Mouse (Mus musculus) kidney, embryonic 15.5 days (tissue): ENCODE data around the gene Gas2. TPM values are rescaled to one million over a fixed set of nuclear protein-coding genes. Genes with fewer than 3 reads are reported as not detected.

Source experiments
- ATAC-seq: fragments of 200-750 bp; cut with Nextera tagmentation; replicated peaks from 2 replicates; pipeline ENCODE4 v1.8.0; 2017; ENCODE audit warnings: moderate TSS enrichment; ENCODE audit not compliant: low FRiP score
- H3K27ac ChIP-seq: fragments of 300-500 bp; sonication (generic); 2 replicates; pipeline ENCODE4 v1.5.1; 2015; ENCODE audit warnings: mild to moderate bottlenecking, inconsistent platforms
- H3K27me3 ChIP-seq: fragments of 300-500 bp; sonication (generic); 2 replicates; pipeline ENCODE4 v1.6.1; 2015; ENCODE audit warnings: inconsistent platforms
- H3K36me3 ChIP-seq: fragments of 300-500 bp; sonication (generic); 2 replicates; pipeline ENCODE4 v1.6.1; 2015; ENCODE audit warnings: inconsistent platforms
- H3K4me1 ChIP-seq: fragments of 300-500 bp; sonication (generic); 2 replicates; pipeline ENCODE4 v1.6.1; 2015; ENCODE audit warnings: inconsistent platforms
- H3K4me2 ChIP-seq: fragments of 300-500 bp; sonication (generic); 2 replicates; pipeline ENCODE4 v1.6.1; 2015; ENCODE audit warnings: moderate library complexity, mild to moderate bottlenecking, inconsistent platforms
- H3K4me3 ChIP-seq: fragments of 300-500 bp; sonication (generic); replicated peaks from 2 replicates; pipeline ENCODE4 v1.5.1; 2015; ENCODE audit warnings: mild to moderate bottlenecking, inconsistent platforms
- H3K9ac ChIP-seq: fragments of 300-500 bp; sonication (generic); 2 replicates; pipeline ENCODE4 v1.6.1; 2015; ENCODE audit warnings: mild to moderate bottlenecking, inconsistent platforms
- H3K9me3 ChIP-seq: fragments of 300-500 bp; sonication (generic); replicated peaks from 2 replicates; pipeline ENCODE4 v1.6.1; 2016; ENCODE audit warnings: inconsistent platforms
- WGBS: fragments of 180-500 bp; shearing (Covaris S2); methylation state at CpG from one replicate; pipeline ENCODE4 v1.1.7; 2015; ENCODE audit warnings: mixed read lengths; 5-methylcytosine and 5-hydroxymethylcytosine counted together
- polyA plus RNA-seq: library from polyadenylated mRNA; unstranded; fragments of >200 nt; fragmentation: Nextera tagmentation; extraction: Ambion mirVana; gene quantifications from 2 replicates; pipeline ENCODE4 v1.2.1, GENCODE M21; 2015

Gene Gas2
- polyA plus RNA-seq = 93.5 and 93.9 TPM in 2 replicates

- Histone ChIP-seq H3K27me3 (no peaks in the 10 kb centered on the region), H3K4me3 (peak within 1 kb of the TSS; percentile 81), H3K4me1 (peaks cover 27% of the 10 kb centered on the region), H3K9ac (peak within 1 kb of the TSS; percentile 84), H3K36me3 (peaks cover 22% of the 10 kb centered on the region), H3K4me2 (peak within 1 kb of the TSS; percentile 60), H3K9me3 (no peaks in the 10 kb centered on the region), H3K27ac (peak within 1 kb of the TSS; percentile 99)
- ATAC-seq = peak; percentile 88
- WGBS = 6% methylated on average over 104 of the region's 105 CpGs
Observed at GRCm38 (mm10) chr7:51861250-51862096, at the start of gene Gas2. Gene Gas2, plus strand, starts transcription at chr7:51862015.

DNA sequence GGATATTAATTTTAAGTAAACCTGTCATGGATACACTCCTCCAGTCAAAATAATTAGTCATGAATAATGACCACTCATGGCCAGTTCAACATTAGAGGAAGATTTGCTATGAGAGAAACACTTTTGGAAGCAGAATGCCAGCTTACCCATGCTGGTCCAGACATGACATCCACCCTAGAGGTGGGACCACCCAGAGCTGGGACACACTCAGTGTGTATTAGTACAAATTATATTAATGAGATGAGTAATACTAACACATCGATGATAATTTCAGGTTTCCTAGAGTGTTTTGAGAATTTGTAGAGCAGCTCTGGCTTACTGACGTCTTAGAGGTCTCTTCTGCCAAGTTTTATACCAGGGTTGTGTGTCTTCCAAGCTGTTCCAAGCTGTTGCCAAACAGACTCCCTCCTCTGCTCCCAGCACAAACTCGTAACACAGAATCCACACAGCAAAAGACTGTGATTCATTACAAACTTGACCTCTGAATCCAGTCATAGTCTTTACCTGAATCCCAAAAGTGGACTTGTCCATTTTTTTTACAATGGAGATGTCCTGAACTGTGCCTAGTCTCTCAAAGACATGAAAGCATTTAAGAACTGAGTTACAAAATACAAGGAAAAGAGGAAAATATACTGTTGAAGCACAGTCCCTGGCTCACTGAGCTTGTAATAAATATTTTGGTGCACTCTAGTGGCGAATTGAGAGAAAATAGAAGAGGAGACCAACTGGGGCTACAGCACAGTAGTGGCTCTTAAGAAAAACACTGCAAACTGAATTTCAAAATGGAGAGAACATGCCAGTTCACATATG, 46.1 kb upstream of the Gas2 start:
- H3K9ac ChIP-seq = no peak overlapping the region
- H3K36me3 ChIP-seq = no peaks in the 10 kb centered on the region
- H3K27me3 ChIP-seq = peaks cover 2% of the 10 kb centered on the region; the same call in 1 of the 2 replicates
- no peak overlapping the region for H3K27ac ChIP-seq
- H3K4me2 ChIP-seq = no peak overlapping the region
- H3K9me3 ChIP-seq = no peaks in the 10 kb centered on the region
- no peaks in the 10 kb centered on the region for H3K4me1 ChIP-seq
- no peak overlapping the region for H3K4me3 ChIP-seq
- WGBS = 48% methylated on average over 4 of the region's 4 CpGs
- ATAC-seq = no peak

DNA sequence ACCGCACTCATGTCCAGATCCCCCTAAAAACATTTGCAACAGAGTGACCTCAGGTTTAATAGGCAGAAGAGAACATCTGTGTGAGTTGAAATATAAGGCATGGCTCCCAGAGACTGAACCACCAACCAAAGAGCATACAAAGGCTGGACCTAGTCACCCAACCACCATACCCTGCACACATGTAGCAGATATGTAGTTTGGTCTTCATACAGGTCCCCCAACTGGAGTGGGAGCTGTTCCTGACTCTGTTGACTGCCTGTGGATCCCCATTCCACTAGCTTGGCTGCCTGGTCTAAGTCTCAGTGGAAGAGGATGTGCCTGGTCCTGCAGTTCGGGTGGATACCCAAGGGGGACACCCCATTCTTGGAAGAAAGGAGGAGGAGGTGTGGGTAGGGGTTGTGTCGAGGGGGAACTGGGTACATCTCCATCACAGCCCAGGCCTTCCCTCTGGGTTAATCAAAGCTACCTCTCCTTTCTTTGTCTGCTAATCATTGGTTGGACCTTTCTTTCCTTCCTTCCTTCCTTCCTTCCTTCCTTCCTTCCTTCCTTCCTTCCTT, 45.5 kb upstream of the Gas2 start:
- no peaks in the 10 kb centered on the region for H3K4me1 ChIP-seq
- peaks cover 2% of the 10 kb centered on the region; the same call in 1 of the 2 replicates for H3K27me3 ChIP-seq
- no peak overlapping the region for H3K4me3 ChIP-seq
- no peaks in the 10 kb centered on the region for H3K36me3 ChIP-seq
- no peak overlapping the region for H3K4me2 ChIP-seq
- H3K9ac ChIP-seq = no peak overlapping the region
- H3K27ac ChIP-seq = no peak overlapping the region
- no peak for ATAC-seq
- WGBS = 65% methylated on average over 3 of the region's 3 CpGs
- H3K9me3 ChIP-seq = no peaks in the 10 kb centered on the region

DNA sequence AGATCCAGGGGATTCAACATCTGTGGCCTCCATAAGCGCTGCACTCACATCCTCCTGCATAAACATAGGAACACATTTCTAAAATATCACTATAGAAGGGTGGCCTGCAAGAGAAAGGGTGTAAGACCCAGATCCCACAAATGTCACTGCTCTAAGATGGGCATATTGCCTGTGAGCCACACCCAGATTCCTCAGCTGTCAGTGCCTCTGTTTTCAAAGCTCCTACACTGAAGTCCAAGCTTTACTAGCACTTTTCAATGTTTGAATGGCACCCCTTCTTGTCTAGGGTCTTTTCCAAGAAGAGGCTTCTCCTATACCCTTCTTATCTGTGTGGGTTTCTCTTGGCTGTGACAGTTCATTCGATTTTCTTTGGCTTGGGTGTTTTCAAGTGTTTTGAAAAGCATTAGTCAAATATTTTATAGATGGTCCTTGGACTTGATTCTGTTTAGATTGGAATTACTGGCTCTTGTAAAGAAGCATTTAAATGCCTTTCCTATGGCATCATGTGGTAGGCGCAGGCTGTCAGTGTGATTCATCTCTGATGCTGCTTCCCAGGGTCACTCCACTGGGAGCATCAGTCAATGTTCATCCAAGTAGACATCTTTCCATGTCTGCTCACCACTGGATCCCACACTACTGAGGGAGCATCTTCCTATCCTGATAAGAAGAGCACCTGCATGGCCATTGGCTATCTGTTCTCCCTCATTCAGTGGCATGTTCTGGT, 43.4 kb upstream of the Gas2 start:
- no peak overlapping the region for H3K4me3 ChIP-seq
- no peaks in the 10 kb centered on the region for H3K36me3 ChIP-seq
- WGBS = 69% methylated on average over 3 of the region's 3 CpGs
- H3K9ac ChIP-seq = no peak overlapping the region
- H3K4me2 ChIP-seq = no peak overlapping the region
- H3K27me3 ChIP-seq = peaks cover 2% of the 10 kb centered on the region; the same call in 1 of the 2 replicates
- H3K4me1 ChIP-seq = no peaks in the 10 kb centered on the region
- H3K9me3 ChIP-seq = no peaks in the 10 kb centered on the region
- H3K27ac ChIP-seq = no peak overlapping the region
- no peak for ATAC-seq

DNA sequence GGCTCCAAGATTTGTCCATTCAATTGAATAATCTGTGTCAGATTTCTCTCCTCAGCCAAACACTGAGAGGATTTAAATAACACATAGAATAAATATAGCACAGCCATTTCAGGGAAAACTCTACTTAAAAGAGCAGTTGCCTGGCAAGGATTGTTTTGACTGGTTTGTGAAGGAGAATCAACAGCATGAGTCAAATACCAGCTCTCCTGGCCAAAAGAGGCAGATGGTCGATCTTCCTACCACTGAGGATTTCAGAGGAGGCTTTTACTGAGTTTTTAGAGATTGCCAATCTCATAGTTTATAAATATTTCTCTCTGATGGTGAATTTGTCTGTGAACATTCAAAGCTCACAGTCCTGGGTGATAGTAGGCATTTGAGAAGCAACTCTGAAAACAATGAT, 41.9 kb upstream of the Gas2 start:
- no peak for ATAC-seq

GRCm38 (mm10) chr7:51821467-51821866, 40.3 kb upstream of the Gas2 start:
- no peak overlapping the region for H3K4me3 ChIP-seq
- H3K36me3 ChIP-seq = no peaks in the 10 kb centered on the region
- H3K4me2 ChIP-seq = no peak overlapping the region
- WGBS = 71% methylated on average over 2 of the region's 2 CpGs
- no peaks in the 10 kb centered on the region for H3K9me3 ChIP-seq
- no peak overlapping the region for H3K9ac ChIP-seq
- H3K27ac ChIP-seq = no peak overlapping the region
- 0 out of 2 replicates have a peak, but pooled peaks cover 2% of the 10 kb centered on the region for H3K27me3 ChIP-seq
- no peak for ATAC-seq
- no peaks in the 10 kb centered on the region for H3K4me1 ChIP-seq

More for the DNA sequence above, 41.9 kb upstream of the Gas2 start:
- Histone ChIP-seq H3K27me3 (peaks cover 2% of the 10 kb centered on the region; the same call in 1 of the 2 replicates), H3K9me3 (no peaks in the 10 kb centered on the region), H3K36me3 (no peaks in the 10 kb centered on the region), H3K9ac (no peak overlapping the region), H3K27ac (no peak overlapping the region), H3K4me2 (no peak overlapping the region), H3K4me1 (no peaks in the 10 kb centered on the region), H3K4me3 (no peak overlapping the region)
- WGBS = 68% methylated on average over 1 of the region's 1 CpGs

DNA sequence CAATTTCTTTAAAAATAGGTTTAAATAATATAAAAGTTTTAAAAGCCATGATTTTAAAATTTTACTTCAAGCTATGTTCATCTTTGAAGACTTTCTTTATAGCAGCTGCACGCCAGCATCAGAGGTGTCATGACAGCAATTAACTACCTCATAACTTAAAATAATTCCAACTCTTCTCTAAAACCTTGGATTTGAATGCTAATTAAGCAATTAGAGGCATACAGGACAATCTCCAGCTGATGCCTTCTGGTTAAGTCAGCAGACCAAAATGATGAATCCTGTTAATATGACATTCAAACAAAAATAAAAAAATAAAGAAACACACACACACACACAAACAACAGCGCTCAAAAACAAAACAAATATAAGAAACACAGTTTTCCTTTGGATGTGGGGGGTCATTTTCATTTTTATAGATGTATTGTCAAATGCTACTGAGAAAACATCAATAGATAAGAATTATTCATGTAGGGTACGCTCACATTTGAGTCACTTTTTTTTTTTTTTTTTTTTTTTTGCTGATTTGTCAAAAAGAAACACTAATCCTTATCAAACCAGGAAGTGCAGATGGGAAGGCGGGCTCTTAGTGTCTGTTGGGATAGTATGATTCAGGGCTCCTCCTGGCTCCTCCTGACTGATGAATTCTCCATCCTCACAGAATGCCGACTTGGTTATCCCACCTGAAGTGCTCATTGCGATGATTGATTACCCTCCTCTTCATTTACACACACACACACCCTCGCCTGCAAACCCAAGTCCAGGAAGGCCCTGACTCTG, 38.1 kb upstream of the Gas2 start:
- Histone ChIP-seq H3K27ac (no peak overlapping the region), H3K9me3 (no peaks in the 10 kb centered on the region), H3K9ac (no peak overlapping the region), H3K4me1 (no peaks in the 10 kb centered on the region), H3K4me3 (no peak overlapping the region), H3K4me2 (no peak overlapping the region), H3K27me3 (no peaks in the 10 kb centered on the region), H3K36me3 (no peaks in the 10 kb centered on the region)
- 79% methylated on average over 7 of the region's 7 CpGs for WGBS
- no peak for ATAC-seq

DNA sequence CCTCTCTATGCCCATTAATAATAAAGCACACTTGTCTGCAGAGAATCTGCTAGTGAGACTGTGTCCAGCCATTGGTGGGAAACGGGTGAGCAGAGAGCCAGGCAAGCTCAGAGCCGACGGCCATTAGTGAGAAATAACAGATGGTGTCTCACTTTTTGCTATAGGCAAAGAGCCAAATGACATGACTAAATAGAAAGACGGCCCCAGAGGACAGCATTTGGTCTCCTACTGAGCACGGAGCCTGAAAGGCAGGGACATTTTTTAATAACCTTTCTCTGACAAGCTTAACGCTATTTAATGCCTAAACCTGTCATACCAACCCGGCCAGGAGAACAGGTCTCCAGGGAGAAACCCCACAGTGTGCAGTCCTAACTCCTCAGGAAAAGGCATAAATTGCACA, 29.9 kb upstream of the Gas2 start:
- peak; percentile 85 for ATAC-seq
- Histone ChIP-seq H3K4me2 (no peak overlapping the region), H3K4me3 (no peak overlapping the region), H3K9me3 (no peaks in the 10 kb centered on the region), H3K27me3 (no peaks in the 10 kb centered on the region), H3K9ac (no peak overlapping the region), H3K27ac (no peak overlapping the region), H3K4me1 (peaks cover 2% of the 10 kb centered on the region; the same call in 1 of the 2 replicates), H3K36me3 (no peaks in the 10 kb centered on the region)
- WGBS = 27% methylated on average over 7 of the region's 7 CpGs

DNA sequence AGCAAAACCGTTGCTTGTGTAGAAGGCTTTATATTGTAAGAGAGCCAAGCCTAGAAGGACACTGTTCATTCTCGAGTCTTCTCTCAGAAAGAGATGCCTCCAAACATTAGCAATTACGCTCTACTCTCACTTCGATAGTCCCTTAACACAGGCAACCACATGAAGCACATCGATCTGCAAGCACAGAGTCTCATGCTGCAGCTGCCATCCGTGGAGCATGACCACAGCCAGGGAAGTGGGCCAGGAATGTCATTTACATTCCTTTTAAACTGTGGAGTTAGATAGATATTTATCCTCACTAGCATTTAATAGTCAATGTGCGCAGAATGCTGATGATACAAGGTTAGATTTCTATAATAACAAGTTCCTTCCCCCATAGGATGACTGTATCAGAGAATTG, 21.3 kb upstream of the Gas2 start:
- peaks cover 4% of the 10 kb centered on the region; the same call in 1 of the 2 replicates for H3K4me1 ChIP-seq
- 0 out of 2 replicates have a peak, but pooled peaks cover 4% of the 10 kb centered on the region for H3K9me3 ChIP-seq
- no peak for ATAC-seq
- H3K9ac ChIP-seq = no peak overlapping the region
- no peak overlapping the region for H3K4me3 ChIP-seq
- 64% methylated on average over 7 of the region's 7 CpGs for WGBS
- H3K27ac ChIP-seq = no peak overlapping the region
- H3K27me3 ChIP-seq = no peaks in the 10 kb centered on the region
- no peak overlapping the region for H3K4me2 ChIP-seq
- no peaks in the 10 kb centered on the region for H3K36me3 ChIP-seq

- H3K36me3 ChIP-seq = peaks cover 5% of the 10 kb centered on the region; the same call in 1 of the 2 replicates
- H3K27me3 ChIP-seq = no peaks in the 10 kb centered on the region
- no peak overlapping the region for H3K9ac ChIP-seq
- no peak for ATAC-seq
- H3K4me1 ChIP-seq = no peaks in the 10 kb centered on the region
- no peaks in the 10 kb centered on the region for H3K9me3 ChIP-seq
- no peak overlapping the region for H3K4me3 ChIP-seq
- no peak overlapping the region for H3K4me2 ChIP-seq
- no peak overlapping the region for H3K27ac ChIP-seq
- WGBS = 83% methylated on average over 6 of the region's 6 CpGs
Observed at GRCm38 (mm10) chr7:51850877-51851276, 10.9 kb upstream of the Gas2 start.
